Mouse (Mus musculus): ENCODE data around the gene Shisa9.

The Shisa9 gene

DNA sequence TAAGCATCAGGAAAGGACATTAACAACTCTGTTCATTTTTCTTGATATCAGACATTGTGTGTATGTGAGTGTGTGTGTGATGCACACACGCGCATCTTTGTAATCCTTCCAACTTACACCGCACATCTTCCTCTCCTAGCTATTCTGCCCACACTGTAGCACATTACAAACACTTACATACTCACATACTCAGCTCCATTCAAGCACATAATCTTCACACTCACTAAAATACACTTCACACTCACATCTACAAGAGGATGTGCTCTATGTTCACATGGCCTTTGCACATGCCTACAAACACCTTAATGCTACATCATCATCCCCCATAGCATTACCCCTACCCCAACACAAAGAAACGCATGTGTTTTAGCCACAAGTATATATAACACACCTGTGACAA lies 212.9 kb downstream of the Shisa9 start:
- in situ Hi-C loops (cut with MboI, MseI), result no loop called here

DNA sequence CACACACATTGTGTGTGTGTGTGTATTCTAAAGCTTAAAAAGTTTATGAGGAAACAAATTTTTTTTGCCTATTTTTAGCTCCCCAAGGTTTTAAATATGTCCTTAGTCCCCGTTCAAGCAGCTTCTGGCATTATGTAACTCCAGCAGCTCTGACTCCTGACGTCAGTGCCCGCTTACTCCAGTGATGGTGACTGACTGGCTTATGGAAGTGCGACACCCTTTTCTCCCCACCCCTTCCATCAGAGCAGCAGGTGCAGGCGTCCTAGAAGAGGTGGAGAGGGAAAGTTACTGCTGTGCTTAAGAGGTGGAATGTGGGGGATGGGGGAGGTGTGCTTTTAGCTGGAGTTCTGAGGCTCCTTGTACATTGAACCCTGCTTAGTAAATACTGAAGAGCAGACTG lies 213.7 kb downstream of the Shisa9 start:
- in situ Hi-C loops (cut with MboI, MseI), result no loop called here

DNA sequence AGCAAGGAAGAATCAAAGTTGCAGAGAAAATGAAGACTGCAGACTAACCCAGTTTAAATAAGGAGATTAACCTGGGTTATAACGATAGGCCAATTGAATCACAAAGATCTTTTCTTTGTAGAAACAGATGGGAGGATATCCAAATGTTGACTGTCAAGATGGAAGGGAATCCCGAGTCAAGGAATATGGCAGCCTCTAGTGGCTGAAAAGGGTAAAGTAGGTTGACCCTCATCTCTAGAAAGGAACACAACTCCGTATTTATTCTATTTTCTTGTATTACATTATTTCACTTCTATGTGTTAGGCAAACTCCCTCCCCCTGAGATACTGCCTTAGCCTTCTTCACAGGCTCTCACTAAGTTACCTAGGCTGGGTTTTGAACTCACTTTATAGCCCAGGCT lies 217.3 kb downstream of the Shisa9 start:
- in situ Hi-C loops (cut with MboI, MseI), result loop anchor here (5.0 kb wide), 1 partner anchor 831 kb away; no protein-coding TSS in a partner anchor

DNA sequence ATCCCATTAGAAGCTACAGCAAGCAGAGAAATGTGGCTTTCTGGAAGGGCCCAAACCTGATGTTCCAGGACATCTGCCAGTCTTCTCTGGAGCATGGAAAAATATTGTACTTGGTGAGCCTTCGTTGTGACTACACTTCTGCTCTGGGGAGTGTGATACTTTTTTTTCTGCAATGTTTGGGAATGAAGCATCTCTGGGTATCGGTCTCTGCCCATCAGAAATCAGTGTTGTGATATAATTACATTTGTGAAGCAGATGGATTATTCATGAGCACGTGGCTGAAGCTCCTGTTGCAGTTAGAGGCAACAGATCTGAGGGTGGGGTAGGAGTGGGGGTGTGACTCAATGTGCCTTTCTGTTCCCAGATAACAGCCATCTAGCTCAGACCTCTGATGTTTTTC lies 218.2 kb downstream of the Shisa9 start:
- in situ Hi-C loops (cut with MboI, MseI), result loop anchor here (5.0 kb wide), 1 partner anchor 830 kb away; no protein-coding TSS in a partner anchor

DNA sequence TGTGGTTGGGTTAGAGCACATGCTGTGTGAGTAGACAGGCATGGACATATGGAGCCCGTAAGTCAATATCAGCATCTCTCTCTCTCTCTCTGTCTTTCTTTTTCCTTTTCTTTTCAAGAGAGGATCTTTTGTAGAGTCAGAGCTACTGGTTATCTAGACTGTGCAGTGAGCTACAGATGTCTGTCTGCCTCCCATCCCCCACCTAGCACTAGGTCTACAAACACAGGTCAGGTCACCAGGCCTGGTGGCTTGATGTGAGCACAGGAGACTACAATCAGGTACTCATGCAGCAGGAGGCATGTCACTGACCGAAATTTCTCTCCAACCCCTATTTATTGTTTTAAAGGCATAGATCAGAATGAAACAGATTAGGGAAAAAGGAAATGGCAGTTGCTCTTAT lies 219.1 kb downstream of the Shisa9 start:
- in situ Hi-C loops (cut with MboI, MseI), result loop anchor here (5.0 kb wide), 1 partner anchor 829 kb away; no protein-coding TSS in a partner anchor

GRCm38 (mm10) chr16:12204423-12204822 lies 220.5 kb downstream of the Shisa9 start:
- in situ Hi-C loops (cut with MboI, MseI), result loop anchor here (5.0 kb wide), 1 partner anchor 828 kb away; no protein-coding TSS in a partner anchor

GRCm38 (mm10) chr16:12206421-12206950 lies 222.6 kb downstream of the Shisa9 start:
- in situ Hi-C loops (cut with MboI, MseI), result no loop called here

DNA sequence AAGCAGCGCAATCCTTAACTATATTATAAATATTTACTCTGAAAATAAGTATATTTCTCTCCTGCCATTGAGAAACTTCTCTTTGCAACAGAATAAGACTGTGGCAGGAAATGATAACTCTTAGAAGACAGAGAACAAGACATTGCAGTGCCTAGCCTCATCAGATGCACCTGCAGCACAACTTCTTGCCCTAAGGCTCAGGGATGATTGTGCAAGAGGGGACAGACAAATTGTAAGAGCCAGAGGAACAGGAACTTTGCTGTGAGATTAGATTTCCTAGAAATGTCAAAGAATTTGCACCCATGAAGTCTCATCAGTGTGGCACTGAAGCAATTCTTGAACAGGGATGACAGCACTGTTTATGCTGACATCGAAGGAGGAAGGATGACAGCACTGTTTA lies 223.0 kb downstream of the Shisa9 start:
- in situ Hi-C loops (cut with MboI, MseI), result no loop called here

GRCm38 (mm10) chr16:12209355-12209754 lies 225.4 kb downstream of the Shisa9 start:
- in situ Hi-C loops (cut with MboI, MseI), result no loop called here

DNA sequence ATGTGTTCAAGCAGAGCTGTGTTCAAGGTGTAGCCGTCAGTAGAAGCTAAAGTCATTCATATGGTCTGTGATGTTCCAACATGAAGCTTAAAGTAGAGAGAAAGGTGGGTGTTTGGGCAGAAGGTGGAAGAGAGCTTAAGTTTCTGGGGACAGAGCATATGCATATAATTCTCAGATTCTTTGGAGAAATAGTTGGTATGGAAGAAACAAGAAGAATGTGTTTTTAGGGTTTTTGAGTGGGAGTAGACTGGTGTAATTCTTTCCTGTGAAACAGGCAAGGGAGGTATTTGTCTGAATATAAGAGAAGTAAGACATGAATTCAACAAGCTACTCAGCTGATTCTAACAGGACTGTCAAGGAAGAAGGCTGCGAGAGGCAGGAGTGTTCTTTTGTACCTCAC lies 225.9 kb downstream of the Shisa9 start:
- in situ Hi-C loops (cut with MboI, MseI), result loop anchor here (10.0 kb wide), 1 partner anchor 935 kb away; no protein-coding TSS in a partner anchor

DNA sequence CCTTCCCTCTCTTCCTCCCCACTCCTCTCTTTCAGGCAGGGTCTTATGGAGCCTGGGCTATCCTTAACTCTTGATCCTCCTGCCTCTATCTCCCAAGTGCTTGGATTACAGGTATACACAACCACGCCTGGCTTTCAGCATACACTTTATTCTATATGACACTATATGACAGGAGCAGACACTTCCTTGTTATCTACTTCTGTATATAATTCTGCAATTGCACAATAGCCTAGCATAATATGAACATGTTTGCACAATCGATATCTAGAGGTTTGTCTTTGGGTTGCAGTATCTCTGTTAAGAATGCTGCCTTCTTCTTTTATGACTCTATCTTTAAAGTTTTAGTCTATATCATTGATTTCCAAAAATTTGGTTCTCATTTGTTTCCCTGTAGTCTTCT lies 230.1 kb downstream of the Shisa9 start:
- in situ Hi-C loops (cut with MboI, MseI), result loop anchor here (10.0 kb wide), 1 partner anchor 931 kb away; no protein-coding TSS in a partner anchor

DNA sequence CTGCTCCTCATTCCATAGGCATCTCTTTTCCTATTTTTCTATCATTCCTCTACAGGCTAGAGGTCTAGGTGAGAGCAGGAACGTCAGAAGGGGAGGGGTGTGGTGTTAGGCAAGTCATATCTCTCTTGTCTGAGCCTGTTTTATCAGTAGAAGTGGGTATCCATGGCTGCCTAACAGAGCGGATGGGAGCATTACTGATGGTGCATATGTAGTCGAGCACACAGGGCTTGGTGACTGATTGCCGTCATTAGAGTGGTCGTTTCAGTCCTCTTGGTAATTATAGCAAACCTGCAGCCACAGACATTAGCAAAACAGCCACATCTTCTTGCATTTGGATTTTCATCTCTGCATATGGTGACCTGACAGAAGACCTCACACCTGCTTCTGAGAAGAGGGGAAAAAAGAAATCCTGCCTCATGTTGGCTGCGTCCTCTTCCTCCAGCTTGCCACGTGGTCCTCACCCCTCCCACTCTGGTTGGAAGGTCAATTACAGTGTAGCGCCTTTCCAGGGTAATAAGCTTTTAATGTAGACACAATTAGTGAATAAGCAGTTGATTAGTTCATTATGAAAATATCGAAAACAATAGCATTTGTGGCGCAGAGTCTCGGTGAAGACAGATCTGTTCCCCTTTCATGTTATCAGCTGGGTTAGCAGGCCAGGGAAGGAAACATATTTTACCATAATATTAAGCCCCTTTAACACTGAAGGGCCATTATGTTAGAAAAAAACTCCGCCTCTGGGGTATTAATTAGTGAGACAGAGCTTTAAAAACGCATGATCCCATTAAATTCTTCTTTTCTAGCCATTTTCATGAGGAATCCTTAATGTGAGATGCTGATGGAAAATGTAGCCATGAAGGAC lies 233.6 kb downstream of the Shisa9 start:
- in situ Hi-C loops (cut with MboI, MseI), result loop anchor here (10.0 kb wide), 1 partner anchor 927 kb away; no protein-coding TSS in a partner anchor

DNA sequence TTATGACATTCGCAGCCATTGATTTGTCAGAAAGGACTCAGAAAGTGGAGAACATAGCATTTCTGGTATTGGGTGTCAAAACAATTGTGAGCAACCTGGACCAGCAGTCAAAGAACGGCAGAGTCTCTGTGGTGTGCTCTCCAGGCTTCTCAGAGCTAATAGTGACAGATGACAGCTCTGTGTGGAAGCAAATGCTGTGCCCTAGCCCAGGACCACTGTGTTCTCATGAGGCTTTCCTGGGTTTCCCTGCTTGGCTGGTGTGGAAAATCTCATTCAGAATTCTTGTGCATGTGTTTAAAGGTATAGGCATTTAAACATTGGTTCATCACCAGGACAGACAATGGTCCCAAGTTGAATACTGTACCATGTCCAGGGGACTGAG lies 234.2 kb downstream of the Shisa9 start:
- in situ Hi-C loops (cut with MboI, MseI), result loop anchor here (10.0 kb wide), 1 partner anchor 927 kb away; no protein-coding TSS in a partner anchor

DNA sequence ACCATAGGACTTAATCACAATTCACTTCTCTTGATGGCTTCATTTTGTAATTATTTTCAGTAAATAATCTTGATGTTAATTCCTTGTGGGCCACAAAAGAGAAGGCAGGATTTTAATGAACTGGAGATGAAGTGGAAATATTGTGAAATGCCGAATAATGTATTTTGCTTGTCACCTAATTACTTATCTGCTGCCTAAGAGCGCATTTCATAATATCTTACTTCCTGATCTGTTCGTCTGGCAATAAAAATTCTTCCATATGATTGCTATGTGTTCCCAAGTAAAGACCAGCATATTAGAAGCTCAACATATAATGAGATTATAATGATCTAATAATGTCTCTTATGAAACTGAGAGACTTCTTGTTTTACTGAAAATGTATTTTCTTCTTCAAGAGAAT lies 235.9 kb downstream of the Shisa9 start:
- in situ Hi-C loops (cut with MboI, MseI), result loop anchor here (10.0 kb wide), 1 partner anchor 925 kb away; no protein-coding TSS in a partner anchor

GRCm38 (mm10) chr16:12223537-12223936 lies 239.6 kb downstream of the Shisa9 start:
- in situ Hi-C loops (cut with MboI, MseI), result no loop called here

GRCm38 (mm10) chr16:12226937-12227336 lies 243.0 kb downstream of the Shisa9 start:
- in situ Hi-C loops (cut with MboI, MseI), result no loop called here

DNA sequence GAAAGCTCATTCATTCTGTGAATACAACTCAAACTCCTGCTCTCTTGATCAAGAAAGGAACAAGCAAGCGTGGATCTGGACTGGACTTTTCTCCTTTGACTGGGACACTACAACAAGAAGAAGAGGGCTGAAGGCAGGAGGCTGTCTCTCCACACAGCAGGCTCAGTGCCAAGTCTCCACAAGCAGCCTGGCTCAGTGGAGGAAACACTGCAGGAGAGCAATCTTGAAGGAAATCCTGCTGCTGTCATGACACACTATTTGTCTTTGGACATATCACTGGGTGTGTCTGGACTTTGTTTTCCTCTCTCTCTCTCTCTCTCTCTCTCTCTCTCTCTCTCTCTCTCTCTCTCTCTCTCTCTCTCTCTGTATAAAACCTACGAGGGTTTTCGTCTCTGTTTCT lies 249.4 kb downstream of the Shisa9 start:
- in situ Hi-C loops (cut with MboI, MseI), result no loop called here

GRCm38 (mm10) chr16:12234289-12234688 lies 250.4 kb downstream of the Shisa9 start:
- in situ Hi-C loops (cut with MboI, MseI), result no loop called here

GRCm38 (mm10) chr16:12238611-12239010 lies 254.7 kb downstream of the Shisa9 start:
- in situ Hi-C loops (cut with MboI, MseI), result no loop called here

DNA sequence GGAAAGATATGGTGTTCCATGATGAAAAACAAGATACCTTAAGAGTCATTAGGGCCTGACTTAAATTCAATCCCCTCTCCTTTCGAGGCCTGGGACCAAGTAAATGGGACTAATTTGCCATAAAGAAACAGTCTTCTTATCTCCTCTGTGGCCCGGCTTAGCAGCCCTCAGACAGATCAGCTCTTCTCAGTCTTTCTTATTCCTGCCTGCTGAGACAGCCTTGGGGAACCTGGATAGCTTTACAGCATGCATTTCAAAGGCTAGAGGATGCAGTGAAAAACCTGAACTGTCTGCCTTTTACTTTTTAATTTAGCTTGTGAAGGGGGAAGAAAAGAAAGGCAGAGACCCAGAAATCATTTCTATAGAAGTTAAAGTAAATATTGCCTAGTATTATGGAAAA lies 275.4 kb downstream of the Shisa9 start:
- in situ Hi-C loops (cut with MboI, MseI), result no loop called here

- in situ Hi-C loops (cut with MboI, MseI), result no loop called here
Observed at GRCm38 (mm10) chr16:12265828-12266227, 281.9 kb downstream of the Shisa9 start.

GRCm38 (mm10) chr16:12300523-12300922 lies 316.6 kb downstream of the Shisa9 start:
- in situ Hi-C loops (cut with MboI, MseI), result no loop called here

DNA sequence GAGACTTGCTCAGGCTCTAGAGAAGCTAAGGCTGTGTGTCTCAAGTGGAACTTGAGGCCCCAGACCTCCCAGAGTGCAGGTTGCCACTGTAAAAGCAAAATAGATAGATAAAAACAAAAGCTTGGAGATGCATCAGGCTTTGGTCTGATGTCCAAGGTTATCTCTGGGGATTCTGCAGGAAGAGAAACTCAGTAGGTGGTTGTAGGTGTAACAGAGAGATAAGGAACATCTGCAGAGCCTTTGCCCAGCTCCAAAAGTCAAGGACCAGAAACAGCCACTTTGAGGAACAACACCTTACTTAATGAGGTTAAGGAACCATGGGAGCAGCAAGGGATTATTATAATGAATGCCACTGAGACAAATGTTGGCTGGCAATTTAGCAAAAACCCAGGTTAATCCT lies 319.5 kb downstream of the Shisa9 start:
- in situ Hi-C loops (cut with MboI, MseI), result no loop called here
